Mouse (Mus musculus) layer of hippocampus, adult 2 months (tissue): ENCODE measurements at regions not wholly inside any gene's neighbourhood (a gene's known extent, or its start where the extent isn't known, plus 50 kb on each side); places are given as distances from the start of the nearest gene placed in this dataset.

Experiments
- DNase-seq, 2 experiments: peaks; one replicate each; pipeline ENCODE4 v3.0.0; 2022; ENCODE audit warnings: low spot score in 2 of 2
- H3K27ac ChIP-seq: fragments of 200-600 bp; 2 replicates; pipeline ENCODE4 v1.8.1; 2022
- H3K4me3 ChIP-seq: fragments of 200-600 bp; 2 replicates; pipeline ENCODE4 v1.8.1; 2022; ENCODE audit warnings: mild to moderate bottlenecking
- CTCF ChIP-seq: fragments of 200-600 bp; conservative IDR thresholded peaks from 2 replicates; pipeline ENCODE4 v1.8.1; 2022; ENCODE audit warnings: antibody characterized with exemption, mild to moderate bottlenecking, moderate library complexity

DNA sequence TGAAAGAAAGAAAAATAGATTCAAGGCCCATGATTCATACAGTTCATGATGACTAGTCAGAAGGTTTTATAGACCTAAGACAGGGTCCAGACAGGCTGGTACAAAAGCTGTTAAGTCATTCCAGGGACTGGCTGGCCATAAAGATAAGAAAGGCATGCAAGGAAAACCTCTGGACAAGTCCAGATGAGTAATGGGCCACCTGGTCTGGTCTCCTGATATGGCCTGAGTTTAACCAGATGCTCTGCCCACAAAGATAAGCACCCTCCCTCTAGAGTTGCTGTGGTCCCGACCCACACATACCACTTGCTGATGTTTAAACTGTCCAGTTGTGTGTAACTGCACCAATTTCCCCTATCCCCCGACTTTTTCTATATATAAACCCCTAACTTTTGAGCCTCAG lies 934.7 kb upstream of the Ndn start:
- TF ChIP-seq CTCF: no peak
- DNase-seq: no peak
- Histone ChIP-seq H3K4me3 (no peak overlapping the region), H3K27ac (no peak overlapping the region)

DNA sequence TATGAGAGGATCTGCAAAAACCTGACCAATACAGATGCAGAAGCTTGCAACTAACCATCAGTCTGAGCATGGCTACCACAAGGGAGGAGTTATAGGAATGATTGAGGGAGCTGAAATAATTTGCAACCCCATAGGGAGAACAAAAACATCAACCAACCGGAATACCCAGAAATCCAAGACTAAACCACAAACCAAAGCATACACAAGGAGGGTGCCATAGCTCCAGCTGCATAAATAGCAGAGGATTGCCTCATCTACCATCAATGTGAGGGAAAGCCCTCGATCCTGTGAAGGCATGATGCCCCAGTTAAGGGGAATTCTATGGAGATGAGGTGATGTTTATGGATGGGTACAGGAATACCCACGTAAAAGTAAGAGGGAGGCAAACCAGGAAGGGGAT lies 929.8 kb upstream of the Ndn start:
- TF ChIP-seq CTCF: no peak
- H3K4me3 ChIP-seq: no peak overlapping the region
- no peak overlapping the region for H3K27ac ChIP-seq
- DNase-seq: no peak

DNA sequence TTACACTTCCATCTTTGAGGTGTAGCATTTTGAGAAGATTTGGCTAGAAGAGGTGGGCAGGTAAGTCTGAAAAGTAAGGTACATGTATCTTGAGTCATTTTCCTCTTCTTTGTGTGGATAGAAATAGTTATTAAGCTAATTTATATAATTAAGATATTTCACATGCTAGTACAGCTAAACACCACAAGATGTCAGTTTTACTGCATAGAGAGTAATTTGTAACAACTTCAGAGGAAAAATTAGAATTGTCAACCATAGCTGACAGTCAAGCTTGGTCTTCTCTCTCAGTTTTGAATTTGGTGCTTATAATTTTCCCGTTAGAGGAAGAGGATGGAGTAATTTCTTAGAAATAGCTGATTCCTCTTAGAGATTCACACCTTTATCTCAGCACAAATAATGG lies 890.6 kb upstream of the Ndn start:
- Histone ChIP-seq H3K27ac (no peak overlapping the region), H3K4me3 (no peak overlapping the region)
- no peak for DNase-seq
- TF ChIP-seq CTCF: peak; percentile 65

DNA sequence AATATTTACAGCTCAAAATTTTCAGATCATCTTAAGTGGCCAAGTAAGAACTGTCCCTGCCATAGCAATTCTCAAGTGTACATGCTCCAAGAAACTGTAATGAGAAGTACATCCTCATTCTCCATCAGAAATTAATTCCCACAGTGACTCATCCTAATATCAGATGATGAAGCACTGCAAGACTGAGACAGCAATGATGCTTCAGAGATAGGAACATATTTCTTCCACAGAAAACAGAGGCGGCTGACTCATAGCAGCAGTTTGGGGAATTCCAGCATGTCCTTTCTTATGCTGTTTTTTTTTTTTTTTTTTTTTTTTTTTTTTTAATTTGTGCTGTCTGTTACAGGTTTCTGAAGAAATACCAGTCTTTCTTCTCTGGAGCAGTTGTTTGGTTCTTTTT lies 865.3 kb upstream of the Ndn start:
- H3K27ac ChIP-seq: no peak overlapping the region
- no peak for TF ChIP-seq CTCF
- no peak for DNase-seq
- H3K4me3 ChIP-seq: no peak overlapping the region

DNA sequence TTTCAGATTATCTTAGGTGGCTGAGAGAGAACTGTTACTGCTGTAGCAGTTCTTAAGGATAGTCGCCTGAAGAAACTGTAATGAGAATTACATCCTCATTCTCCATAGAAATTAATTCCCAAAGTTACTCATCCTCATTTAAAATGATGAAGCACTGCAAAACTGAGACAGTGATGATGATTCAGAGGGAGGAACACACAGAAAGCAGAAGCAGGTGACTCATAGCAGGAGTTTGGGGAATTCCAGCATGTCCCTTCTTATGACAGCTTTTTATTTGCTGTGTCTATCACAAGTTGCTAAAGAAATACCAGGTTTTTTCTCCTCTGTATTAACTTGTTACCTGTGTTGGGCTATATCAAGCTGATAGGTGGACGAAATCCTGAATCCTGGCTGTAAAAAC lies 831.6 kb upstream of the Ndn start:
- TF ChIP-seq CTCF: no peak
- DNase-seq: peak in 1 of 2 experiments; percentile 6
- Histone ChIP-seq H3K4me3 (no peak overlapping the region), H3K27ac (no peak overlapping the region)

DNA sequence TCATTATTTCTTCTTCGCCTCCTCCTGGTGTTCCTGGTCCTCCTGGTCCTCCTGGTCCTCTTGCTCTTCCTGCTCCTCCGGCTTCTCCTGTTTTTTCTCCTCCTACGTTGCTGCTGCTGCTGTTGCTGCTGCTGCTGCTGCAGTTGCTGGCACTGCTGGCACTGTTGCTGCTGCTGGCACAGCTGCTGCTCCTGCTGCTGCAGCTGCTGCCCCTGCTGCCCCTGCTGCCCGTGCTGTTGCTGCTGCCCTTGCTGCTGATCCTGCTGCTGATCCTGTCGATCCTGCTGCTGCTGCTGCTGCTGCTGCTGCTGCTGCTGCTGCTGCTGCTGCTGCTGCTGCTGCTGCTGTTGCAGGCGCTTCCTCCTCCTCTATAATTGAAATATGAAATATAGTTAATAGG lies 811.2 kb upstream of the Ndn start:
- H3K27ac ChIP-seq: no peak overlapping the region
- H3K4me3 ChIP-seq: no peak overlapping the region
- TF ChIP-seq CTCF: no peak
- no peak for DNase-seq
